Mouse (Mus musculus) liver, adult 2 months (tissue): ENCODE measurements around the gene Rtel1.

Source experiments
- CTCF ChIP-seq: fragments of 200-500 bp; IDR thresholded peaks from 2 replicates; pipeline ENCODE4 v1.5.1; 2011; ENCODE audit warnings: low read depth, low read length, control low read depth
- POLR2A ChIP-seq: fragments of 200-500 bp; IDR thresholded peaks from 2 replicates; pipeline ENCODE4 v1.6.1; 2011; ENCODE audit warnings: low read length, control low read depth; ENCODE audit not compliant: insufficient read depth; ENCODE audit errors: extremely low read depth

DNA sequence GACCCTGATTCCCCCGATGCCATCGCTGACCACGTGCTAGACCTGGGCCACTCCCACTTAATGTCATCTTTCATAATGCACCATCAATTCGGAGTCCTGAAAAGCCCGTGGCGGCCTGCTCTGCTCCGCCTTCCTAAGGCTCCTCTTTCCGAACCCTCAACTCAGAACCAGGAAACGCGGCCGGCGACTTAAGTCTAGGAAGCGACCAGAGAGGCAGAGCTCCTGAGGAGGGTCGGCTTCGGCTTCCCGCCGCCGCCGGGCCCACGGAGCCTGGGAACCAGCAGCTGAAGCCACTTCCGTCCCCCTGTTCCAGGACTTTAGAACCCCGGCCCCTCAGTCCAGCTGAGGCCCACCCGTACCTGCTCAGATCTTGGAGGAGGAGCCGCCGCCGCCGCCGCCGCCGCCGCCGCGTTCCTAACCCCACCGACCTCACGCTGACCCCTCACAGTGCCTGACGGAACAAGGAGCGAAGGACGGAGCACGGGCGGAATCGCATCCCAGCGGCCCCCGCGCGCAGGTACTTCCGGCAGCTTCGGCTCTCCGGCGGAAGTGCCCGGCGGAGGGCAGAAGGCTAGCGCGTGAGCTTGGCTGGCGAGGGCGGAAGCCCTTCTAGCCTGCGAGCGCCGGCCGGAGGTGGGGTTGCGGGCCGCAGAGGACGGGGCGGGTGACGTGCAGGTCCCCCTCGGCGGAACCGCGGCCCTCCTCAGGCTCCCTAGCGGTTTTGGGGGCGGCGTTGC lies 45.5 kb downstream of the Rtel1 start, which contains the start of the genes Zgpat and Arfrp1:
- no peak for TF ChIP-seq CTCF
- TF ChIP-seq POLR2A: peak; percentile 55; the same call in 1 of the 2 replicates
